In the genomic region with DNA sequence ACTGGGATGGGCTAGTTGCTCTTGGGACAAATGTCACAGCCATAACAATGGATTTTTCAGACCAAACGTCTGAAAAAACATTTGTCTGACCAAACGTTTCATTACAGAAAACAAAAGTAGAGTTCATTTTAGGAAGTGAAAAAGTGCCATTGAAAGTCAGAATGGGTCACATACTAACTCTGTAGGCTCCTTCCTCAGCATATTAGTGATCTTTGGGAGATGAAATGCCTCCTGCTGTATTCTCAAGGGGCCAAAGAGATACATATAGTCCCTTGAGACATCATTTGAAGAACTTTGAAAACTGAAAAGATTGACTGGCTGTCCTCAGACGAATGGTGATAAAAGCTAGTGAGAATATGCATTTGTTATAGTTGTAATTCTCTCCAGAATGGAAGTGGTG, we compare ENCODE assay signal across 36 mouse cellular contexts. TPM values are rescaled to one million over a fixed set of nuclear protein-coding genes. Genes with fewer than 3 reads are reported as not detected.
"Had no signal": no experiment of that assay in that cellular context is flagged by ENCODE, and none has a peak within 500 bp of the region (broad histone marks: within the 10 kb centered on the region; RNA-seq: fewer than 3 reads in every experiment).

No protein-coding gene starts in this region.

- H3K36me3 ChIP-seq: heart, embryonic 10.5 days; heart, embryonic 12.5 days; heart, embryonic 13.5 days; heart, embryonic 15.5 days; hindbrain, embryonic 10.5 days; hindbrain, embryonic 12.5 days; hindbrain, embryonic 13.5 days; hindbrain, embryonic 15.5 days; intestine, embryonic 15.5 days; kidney, embryonic 15.5 days had no signal

- H3K9ac ChIP-seq: heart, embryonic 12.5 days; heart, embryonic 13.5 days; heart, embryonic 15.5 days; hindbrain, embryonic 12.5 days; hindbrain, embryonic 13.5 days; hindbrain, embryonic 14.5 days; hindbrain, embryonic 15.5 days; intestine, embryonic 15.5 days; kidney, embryonic 15.5 days had no signal

- H3K27me3 ChIP-seq: heart, embryonic 12.5 days; heart, embryonic 13.5 days; heart, embryonic 15.5 days; hindbrain, embryonic 12.5 days; hindbrain, embryonic 13.5 days; hindbrain, embryonic 15.5 days; intestine, embryonic 15.5 days; kidney, embryonic 15.5 days had no signal

- H3K4me3 ChIP-seq: heart, embryonic 10.5 days; heart, embryonic 12.5 days; heart, embryonic 13.5 days; heart, embryonic 15.5 days; hindbrain, embryonic 10.5 days; hindbrain, embryonic 12.5 days; hindbrain, embryonic 13.5 days; hindbrain, embryonic 15.5 days; intestine, embryonic 15.5 days; kidney, embryonic 15.5 days; layer of hippocampus, adult 2 months had no signal

- H3K4me2 ChIP-seq: heart, embryonic 11.5 days; heart, embryonic 12.5 days; heart, embryonic 13.5 days; heart, embryonic 15.5 days; hindbrain, embryonic 12.5 days; hindbrain, embryonic 13.5 days; hindbrain, embryonic 14.5 days; hindbrain, embryonic 15.5 days; intestine, embryonic 15.5 days; kidney, embryonic 15.5 days had no signal

- ATAC-seq: hindbrain, embryonic 16.5 days; hindbrain, postnatal 0 days; inflammation-experienced regulatory T-cells, adult 6 months; intestine, embryonic 15.5 days; intestine, embryonic 16.5 days; intestine, postnatal 0 days had no signal

- H3K27ac ChIP-seq: heart, embryonic 10.5 days; heart, embryonic 13.5 days; heart, embryonic 15.5 days; hindbrain, embryonic 10.5 days; hindbrain, embryonic 12.5 days; hindbrain, embryonic 13.5 days; hindbrain, embryonic 14.5 days; hindbrain, embryonic 15.5 days; hindbrain, postnatal 0 days; intestine, embryonic 15.5 days; kidney, embryonic 15.5 days; kidney, postnatal 0 days; layer of hippocampus, adult 2 months had no signal

- H3K9me3 ChIP-seq: heart, embryonic 10.5 days; heart, embryonic 13.5 days; heart, embryonic 15.5 days; hindbrain, embryonic 10.5 days; hindbrain, embryonic 12.5 days; hindbrain, embryonic 13.5 days; hindbrain, embryonic 15.5 days; intestine, embryonic 15.5 days; kidney, embryonic 15.5 days had no signal

- H3K4me1 ChIP-seq: heart, embryonic 10.5 days; heart, embryonic 12.5 days; heart, embryonic 13.5 days; heart, embryonic 15.5 days; hindbrain, embryonic 10.5 days; hindbrain, embryonic 12.5 days; hindbrain, embryonic 13.5 days; hindbrain, embryonic 15.5 days; intestine, embryonic 15.5 days; kidney, embryonic 15.5 days had no signal

- DNase-seq: heart, postnatal 10 days; heart, postnatal 14 days; heart, postnatal 36 days; heart, postnatal 4 days; kidney, adult 11 months; kidney, adult 18-20 months; kidney, adult 2 months; kidney, adult 8-10 months; kidney, adult 9 months; kidney, postnatal 10 days; kidney, postnatal 14 days; kidney, postnatal 25 days; kidney, postnatal 36 days; kidney, postnatal 4 days; layer of hippocampus, adult 9-11 months; layer of hippocampus, postnatal 36 days had no signal

RNA-seq across cellular contexts. Expression of gene Eci3, which starts 56.8 kb away (rescaled TPM):
- total RNA-seq: hematopoietic stem cell, adult 5-6 weeks; hindbrain, postnatal 0 days had no signal
